Mouse (Mus musculus): ENCODE data around the gene Pla1a.

Gene Pla1a

DNA sequence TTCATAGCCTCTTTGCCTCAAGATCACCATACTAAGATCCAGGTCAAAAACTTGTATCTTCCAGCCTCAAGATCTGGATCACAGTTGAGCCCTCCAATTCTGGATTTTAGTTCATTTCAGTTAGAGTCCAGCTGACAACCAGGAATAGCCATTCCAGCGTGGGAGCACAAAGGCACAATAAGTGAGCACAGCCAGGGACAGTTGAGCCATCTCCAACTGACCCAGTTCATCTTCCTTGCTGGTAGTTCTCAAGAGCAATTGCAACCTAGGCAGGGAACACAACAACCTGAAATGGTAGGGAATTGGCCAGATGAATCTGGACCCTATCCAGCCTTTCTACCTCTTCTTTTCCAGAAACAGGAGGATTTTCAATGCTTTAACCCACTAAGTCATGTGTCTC, 6.2 kb upstream of the Pla1a start:
- DNase-seq (ENCODE audit: extremely low read depth, low read depth, low spot score), result no peak

DNA sequence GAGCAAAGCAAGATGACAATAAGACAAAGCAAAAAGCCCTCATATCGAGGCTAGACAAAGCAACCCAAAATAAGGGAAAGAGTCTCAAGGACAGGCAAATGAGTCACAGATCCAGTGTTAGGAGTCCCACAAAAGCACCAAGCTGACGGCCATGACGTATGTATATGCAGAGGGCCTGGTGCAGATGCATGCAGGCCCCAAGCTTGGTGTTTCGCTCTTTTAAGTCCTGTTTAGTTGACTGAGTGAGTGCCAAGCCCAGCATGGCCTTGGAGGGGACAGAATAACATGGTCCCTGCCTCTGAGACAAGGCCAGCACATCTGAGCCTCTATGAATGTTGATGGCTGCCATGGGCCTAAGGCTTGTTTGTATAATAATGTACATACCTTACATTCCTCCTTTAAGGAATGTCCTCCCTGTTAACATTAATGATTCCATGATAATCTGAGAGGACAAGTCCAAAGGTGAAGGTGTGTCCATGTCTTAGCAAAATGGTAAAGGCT, 1.4 kb upstream of the Pla1a start:
- DNase-seq (ENCODE audit: extremely low read depth, low read depth, low spot score), result no peak

- no peak for DNase-seq (ENCODE audit: extremely low read depth, low read depth, low spot score)
Observed at GRCm38 (mm10) chr16:38433514-38433913, 569 bp upstream of the Pla1a start.

DNA sequence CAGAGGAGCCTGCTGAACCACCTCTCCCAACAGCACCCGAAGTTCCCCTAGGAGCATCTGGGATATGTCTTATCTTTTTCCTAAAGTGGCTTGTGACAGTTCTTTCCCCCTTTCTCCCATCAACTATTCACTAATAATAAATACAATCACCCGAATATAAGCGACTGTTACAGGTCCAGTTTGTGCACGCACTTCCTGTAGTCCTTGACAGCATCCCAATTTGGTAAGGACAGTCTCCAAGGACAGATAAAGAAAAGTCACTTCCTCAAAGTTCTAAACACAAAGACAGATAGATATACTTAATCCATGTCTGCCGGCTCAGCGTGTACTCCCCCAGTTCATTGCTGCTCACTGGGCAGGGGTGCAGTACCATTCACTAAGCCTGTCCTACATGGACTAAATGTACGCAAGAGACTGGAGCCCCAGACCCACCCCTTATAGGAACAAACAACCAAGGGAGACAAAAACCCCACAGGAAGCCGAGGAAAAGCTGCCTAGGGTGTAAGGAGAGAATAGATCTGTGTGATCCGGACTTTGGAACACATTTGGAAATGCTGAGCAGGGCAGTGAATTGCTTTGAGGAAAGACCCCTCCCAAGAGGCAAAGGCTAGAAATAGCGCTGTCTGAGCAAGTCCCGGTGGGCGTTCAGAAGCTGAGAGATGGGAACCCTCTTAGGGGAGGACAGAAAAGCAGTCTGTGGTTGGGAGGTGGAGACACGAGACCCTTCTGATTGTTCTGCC, 1.3 kb downstream of the Pla1a start:
- no peak for DNase-seq (ENCODE audit: extremely low read depth, low read depth, low spot score)

- no peak for DNase-seq (ENCODE audit: extremely low read depth, low read depth, low spot score)
Observed at GRCm38 (mm10) chr16:38425799-38426198, 7.1 kb downstream of the Pla1a start.

DNA sequence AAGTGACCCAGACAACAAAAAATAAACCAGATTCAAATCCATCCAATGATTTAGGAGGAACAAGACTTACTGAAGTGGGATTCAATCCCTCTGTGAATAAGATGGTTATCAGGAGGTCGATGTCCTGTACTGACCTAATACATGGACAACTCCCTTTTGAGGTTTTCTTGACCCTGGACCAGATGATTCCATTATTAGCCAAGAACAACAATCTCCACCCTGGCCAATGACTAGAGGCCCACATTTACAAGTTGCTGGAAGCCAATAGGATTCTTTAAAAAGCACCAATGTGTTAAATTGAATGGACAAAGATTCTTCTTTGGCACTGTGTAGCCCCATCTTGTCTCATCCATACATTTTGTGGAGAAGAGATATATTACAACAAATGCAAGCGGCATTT, 7.6 kb downstream of the Pla1a start:
- DNase-seq (ENCODE audit: extremely low read depth, low read depth, low spot score), result no peak

DNA sequence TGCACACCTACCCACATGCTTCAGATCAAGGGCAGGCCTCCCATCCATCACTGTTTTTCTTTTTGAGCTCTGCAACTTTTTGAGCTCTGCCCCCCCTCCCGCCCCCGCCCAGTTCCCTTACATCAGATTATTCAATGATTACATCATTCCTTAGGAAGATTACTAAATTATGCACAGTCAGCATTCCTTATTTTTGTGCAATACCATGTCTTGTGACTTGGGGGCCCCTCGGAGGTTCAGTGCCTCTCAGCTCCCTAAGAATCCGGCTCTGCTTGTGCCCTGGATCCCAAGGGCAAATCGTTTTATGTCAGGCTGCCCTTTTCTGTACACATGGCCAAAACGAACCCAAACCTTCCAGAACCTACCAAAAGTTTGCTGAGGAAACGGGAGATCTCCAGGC, 18.0 kb downstream of the Pla1a start:
- no peak for DNase-seq (ENCODE audit: extremely low read depth, low read depth, low spot score)

DNA sequence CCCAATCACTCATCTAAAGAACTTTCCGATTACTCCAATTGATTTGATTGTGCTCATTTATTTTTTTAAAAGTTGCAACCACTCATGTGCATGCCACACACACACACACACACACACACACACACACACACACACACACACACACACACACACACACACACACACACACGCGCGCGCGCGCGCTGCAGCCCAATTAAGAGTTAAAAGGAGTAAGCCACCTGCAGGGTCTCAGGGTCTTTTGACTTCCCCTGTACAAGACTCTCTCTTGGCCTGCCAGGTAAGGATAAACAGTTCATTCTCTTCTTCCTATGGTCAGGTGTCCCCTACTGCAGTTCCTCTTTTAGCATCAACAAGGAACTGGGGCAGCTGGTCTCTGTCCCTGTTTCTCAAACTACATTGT, 24.5 kb downstream of the Pla1a start:
- DNase-seq (ENCODE audit: extremely low read depth, low read depth, low spot score), result no peak

GRCm38 (mm10) chr16:38407584-38407983, 25.4 kb downstream of the Pla1a start:
- no peak for DNase-seq (ENCODE audit: extremely low read depth, low read depth, low spot score)

DNA sequence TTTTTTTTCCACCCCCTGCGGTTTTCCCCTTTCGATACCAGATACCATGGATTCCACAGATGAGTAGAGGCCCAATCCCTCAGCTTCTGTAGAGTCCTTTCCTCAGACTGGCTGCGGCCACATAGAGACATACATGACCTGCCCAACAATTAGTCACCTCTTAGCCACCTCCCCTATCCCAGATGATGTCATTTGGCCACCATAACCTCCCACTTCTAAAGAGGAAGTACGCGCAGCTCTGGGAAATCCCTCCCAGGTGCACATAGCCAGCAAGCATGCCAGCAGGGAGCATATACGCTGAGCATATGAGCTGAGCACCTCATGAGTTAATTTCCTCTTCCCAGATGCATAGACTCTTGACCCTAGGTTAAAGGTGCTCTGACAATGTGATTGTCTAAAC, 26.2 kb downstream of the Pla1a start:
- DNase-seq (ENCODE audit: extremely low read depth, low read depth, low spot score), result no peak

DNA sequence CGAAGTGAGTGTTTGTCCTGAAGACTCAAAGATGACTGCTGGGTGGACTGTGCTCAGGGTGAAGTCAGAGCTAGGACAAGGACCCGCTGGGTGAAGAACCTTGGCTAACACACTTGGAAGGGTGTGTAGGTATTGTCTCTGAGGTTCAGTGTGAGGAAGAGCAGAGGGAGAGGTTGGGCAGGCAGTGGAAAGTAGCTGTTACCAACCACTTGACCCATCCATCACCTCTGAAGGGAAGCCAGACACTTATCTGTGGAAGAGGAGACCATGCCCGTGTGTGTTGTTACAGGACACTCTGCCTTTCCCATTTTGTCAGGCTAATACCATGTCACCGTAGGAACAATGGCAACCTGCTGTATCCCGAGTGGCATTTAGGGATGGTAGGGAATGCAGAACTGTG, 26.7 kb downstream of the Pla1a start:
- no peak for DNase-seq (ENCODE audit: extremely low read depth, low read depth, low spot score)

- DNase-seq (ENCODE audit: extremely low read depth, low read depth, low spot score), result no peak
Observed at GRCm38 (mm10) chr16:38403639-38404038, 29.3 kb downstream of the Pla1a start.

DNA sequence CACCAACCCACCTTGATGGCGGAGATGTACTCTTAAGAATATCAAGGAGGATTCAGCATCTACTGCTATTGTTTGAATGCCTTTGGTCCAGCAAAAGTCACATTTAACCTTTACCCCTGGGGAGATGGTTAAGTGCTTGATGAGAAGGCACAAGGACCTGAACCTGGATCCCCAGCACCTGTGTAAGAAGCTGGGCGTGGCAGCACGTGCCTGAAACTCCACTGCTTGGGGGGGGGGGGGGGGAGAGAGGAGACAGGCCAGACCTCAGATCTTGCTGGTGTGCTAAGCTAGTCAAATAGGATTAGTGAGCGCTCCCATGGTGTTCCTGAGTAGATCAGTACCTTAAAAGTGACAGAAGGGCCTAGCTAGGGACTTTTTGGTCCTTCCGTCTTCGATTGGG, 31.5 kb downstream of the Pla1a start:
- no peak for DNase-seq (ENCODE audit: extremely low read depth, low read depth, low spot score)

DNA sequence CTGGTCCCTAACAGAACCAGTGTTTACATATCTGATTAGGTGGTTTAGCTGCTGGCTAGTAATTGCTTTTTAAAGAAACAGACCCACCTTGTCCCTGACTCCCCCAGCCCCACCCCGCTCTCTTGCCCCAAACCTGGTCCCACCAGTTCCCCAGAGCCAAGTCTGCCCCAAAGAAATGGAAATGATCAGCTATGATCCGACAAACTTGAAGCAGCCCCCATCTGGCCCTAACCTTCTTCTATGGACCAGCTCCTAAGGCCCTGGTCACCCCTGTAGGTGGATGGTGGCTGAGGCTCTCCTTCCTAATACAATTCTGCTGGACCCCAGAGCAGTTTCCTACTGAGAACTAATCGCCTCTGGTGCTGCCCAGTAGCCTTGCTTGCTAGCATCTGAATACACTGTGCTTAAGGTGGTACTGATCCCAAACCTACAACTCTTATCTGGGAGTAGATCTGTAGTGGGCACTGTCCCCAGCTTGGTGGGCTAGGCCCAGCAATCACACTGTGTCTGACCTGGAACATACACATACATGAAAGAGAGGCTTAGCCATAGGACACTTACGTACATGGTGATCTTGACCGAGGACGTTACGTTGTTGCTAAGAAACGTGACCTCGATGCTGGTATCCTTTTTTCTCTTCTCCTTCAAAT, 32.5 kb downstream of the Pla1a start:
- no peak for DNase-seq (ENCODE audit: extremely low read depth, low read depth, low spot score)

GRCm38 (mm10) chr16:38399531-38400231, 33.3 kb downstream of the Pla1a start:
- peak; percentile 36 for DNase-seq (ENCODE audit: extremely low read depth, low read depth, low spot score)

DNA sequence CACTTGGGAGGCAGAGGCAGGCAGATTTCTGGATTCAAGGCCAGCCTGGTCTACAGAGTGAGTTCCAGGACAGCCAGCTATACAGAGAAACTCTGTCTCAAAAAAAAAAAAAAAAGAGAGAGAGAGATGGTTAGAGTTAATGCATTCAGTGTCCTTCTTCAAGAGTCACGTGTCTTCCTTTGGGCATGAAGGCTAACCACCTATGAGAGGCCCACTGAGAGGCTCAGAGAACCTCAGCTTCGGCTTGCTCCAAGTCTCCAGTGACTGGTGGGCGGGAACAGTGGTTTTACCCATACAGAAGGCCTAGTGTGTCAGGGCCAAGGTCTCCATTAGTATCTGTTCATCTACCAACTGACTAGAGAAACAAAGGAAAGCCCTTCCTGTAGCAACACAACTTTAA, 33.9 kb downstream of the Pla1a start:
- no peak for DNase-seq (ENCODE audit: extremely low read depth, low read depth, low spot score)

DNA sequence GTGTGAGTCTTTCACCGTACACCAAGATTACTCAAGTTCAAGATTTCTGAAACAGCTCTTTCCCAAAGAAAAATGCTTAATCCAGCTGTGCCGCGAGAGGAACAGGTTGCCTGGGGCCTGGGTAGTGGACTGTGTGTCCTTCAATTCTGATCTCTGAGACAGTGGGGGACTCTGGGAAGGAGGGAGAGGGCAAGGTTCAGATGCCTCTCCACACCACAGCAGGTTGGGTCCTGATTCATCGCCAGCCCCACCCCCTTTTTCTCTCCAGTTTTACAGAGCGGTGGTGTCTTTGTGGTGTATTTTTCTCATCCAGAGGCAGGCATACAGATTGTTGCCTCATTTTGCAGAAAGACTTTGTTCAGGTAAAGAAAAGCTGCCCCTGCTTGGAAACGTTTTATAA, 34.7 kb downstream of the Pla1a start:
- DNase-seq (ENCODE audit: extremely low read depth, low read depth, low spot score), result no peak

DNA sequence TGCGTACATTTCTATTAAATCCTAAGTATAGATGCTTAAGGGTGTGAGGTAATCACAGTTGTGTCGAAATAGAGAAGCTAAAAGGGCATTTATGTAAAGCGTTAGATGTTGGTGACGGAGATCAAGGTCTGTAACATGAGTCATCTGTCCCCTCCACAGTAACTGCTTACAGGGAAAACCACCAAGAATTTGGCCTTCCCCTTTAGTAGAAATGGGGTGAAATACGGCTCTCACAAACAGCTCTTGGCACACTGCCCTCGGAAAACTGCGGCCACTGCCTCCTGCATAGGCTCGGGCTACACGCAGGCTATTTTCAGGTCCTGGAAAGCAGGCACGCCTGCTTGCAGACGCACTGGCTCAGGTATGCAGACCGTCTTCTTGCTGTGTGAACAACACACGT, 36.8 kb downstream of the Pla1a start:
- peak; percentile 7 for DNase-seq (ENCODE audit: extremely low read depth, low read depth, low spot score)

DNA sequence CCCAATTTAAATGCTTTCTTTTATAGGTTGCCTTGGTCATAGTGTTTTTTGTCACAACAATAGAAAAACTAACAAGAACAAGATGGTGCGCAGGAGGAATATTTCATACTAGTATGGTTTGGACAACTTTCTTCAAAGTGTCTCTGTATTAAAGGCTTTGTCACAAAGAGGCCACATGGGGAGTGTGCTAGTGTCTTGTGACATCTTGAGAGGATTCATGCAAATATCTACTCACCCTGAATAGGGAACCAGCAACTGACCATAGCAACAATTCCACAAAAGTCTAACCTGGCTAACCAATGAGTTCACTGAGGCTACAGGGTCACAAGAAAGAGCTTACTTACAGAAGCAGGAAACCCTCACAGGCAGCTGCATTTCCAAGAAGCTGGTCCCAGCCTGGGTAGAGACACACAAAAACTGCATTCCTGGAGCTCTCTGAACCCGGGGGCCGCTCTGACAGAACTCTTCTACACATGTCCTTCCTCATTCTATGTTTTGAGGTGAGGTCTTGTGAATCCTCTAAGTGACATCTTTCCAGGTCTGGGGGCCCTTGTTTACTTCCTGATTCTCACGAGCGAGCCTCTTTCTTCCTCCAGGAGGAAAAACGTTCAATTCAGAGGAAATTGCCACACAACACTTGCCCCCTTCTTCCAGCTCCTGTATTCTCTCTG, 37.8 kb downstream of the Pla1a start:
- DNase-seq (ENCODE audit: extremely low read depth, low read depth, low spot score), result no peak

GRCm38 (mm10) chr16:38394191-38394618, 38.7 kb downstream of the Pla1a start:
- no peak for DNase-seq (ENCODE audit: extremely low read depth, low read depth, low spot score)

DNA sequence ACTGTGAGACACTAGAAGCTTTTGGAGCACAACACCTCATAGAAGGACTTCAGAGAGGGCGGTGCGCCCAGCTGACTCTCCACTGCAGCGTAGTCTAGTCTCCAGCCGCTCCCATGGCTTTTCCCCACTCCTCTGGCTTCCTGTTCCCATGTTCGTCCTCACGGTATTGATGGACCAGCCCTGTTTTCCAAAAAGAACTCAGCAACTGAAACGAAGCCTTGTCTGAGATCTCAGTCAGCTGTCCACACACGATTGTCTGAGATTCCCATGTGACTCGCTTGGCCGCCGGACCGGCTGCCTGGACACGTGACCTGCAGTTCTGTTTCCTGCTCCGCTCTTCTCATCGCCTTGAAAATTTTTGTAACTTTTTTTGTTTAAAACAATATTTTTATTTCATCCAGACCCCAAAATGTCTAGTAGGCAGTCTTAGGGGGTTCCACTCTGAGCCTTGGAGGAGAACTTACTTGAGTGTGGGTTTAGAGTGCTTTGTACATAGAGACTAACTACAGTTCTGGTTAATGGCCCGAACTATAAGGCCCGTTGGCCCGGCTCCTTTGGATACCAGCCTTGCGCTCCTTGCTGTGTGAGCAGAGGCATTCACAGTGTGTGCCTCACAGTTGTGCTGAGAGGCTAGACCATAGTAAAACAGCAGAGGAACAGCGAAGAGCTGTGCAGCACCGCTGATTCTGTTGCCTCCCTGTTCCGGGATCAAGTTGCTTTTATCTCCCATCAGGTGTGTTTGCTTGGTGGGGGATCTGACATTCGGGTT, 40.6 kb downstream of the Pla1a start:
- DNase-seq (ENCODE audit: extremely low read depth, low read depth, low spot score), result no peak
